Mouse (Mus musculus): ENCODE measurements around the gene Tcf20. TPM values are rescaled to one million over a fixed set of nuclear protein-coding genes. Genes with fewer than 3 reads are reported as not detected.

Gene Tcf20
- polyA plus RNA-seq, 1 experiment from 2014 or later: 10.9 TPM

GRCm38 (mm10) chr15:82938155-82938569 is 49.5 kb downstream of the Tcf20 start:
- Histone ChIP-seq H3K27ac (ENCODE audit: low read depth) (peak overlapping the region; percentile 88), H3K4me3 (ENCODE audit: low read depth, low read length) (no peak overlapping the region), H3K36me3 (ENCODE audit: insufficient read depth) (no peaks in the 10 kb centered on the region), H3K9ac (no peak overlapping the region), H3K4me1 (ENCODE audit: insufficient read depth) (peaks cover 36% of the 10 kb centered on the region), H3K27me3 (ENCODE audit: insufficient read depth, low read length) (no peaks in the 10 kb centered on the region; the same call in none of the 2 replicates), H3K9me3 (ENCODE audit: low read depth, low read length) (no peaks in the 10 kb centered on the region), H3K4me2 (peak overlapping the region; percentile 50)
- TF ChIP-seq CTCF (IDR thresholded peaks at IDR 0.05; ENCODE audit: low read depth): no peak
- DNase-seq (peak; percentile 93), ATAC-seq (ENCODE audit: insufficient read depth) (peak; percentile 89)
- 7% methylated on average over 17 of the region's 17 CpGs for WGBS

GRCm38 (mm10) chr15:82937428-82937992 is 50.2 kb downstream of the Tcf20 start:
- TF ChIP-seq CTCF (IDR thresholded peaks at IDR 0.05; ENCODE audit: low read depth): no peak
- Histone ChIP-seq H3K4me3 (ENCODE audit: low read depth, low read length) (no peak overlapping the region), H3K4me2 (peak overlapping the region; percentile 50), H3K9me3 (ENCODE audit: low read depth, low read length) (no peaks in the 10 kb centered on the region), H3K4me1 (ENCODE audit: insufficient read depth) (peaks cover 41% of the 10 kb centered on the region), H3K27me3 (ENCODE audit: insufficient read depth, low read length) (no peaks in the 10 kb centered on the region; the same call in none of the 2 replicates), H3K36me3 (ENCODE audit: insufficient read depth) (no peaks in the 10 kb centered on the region), H3K27ac (ENCODE audit: low read depth) (peak overlapping the region; percentile 88), H3K9ac (peak overlapping the region; percentile 20; the same call in 1 of the 2 replicates)
- DNase-seq (peak; percentile 94), ATAC-seq (ENCODE audit: insufficient read depth) (peak; percentile 78)
- WGBS: 29% methylated on average over 5 of the region's 5 CpGs

GRCm38 (mm10) chr15:82934971-82935370 is 52.7 kb downstream of the Tcf20 start:
- Histone ChIP-seq H3K4me2 (no peak overlapping the region), H3K4me1 (ENCODE audit: insufficient read depth) (peaks cover 40% of the 10 kb centered on the region), H3K27me3 (ENCODE audit: insufficient read depth, low read length) (no peaks in the 10 kb centered on the region; the same call in none of the 2 replicates), H3K36me3 (ENCODE audit: insufficient read depth) (no peaks in the 10 kb centered on the region), H3K4me3 (ENCODE audit: low read depth, low read length) (no peak overlapping the region), H3K9ac (no peak overlapping the region), H3K9me3 (ENCODE audit: low read depth, low read length) (no peaks in the 10 kb centered on the region), H3K27ac (ENCODE audit: low read depth) (no peak overlapping the region)
- 85% methylated on average over 10 of the region's 10 CpGs for whole genome bisulfite sequencing
- DNase-seq: no peak
- ATAC-seq (ENCODE audit: insufficient read depth): no peak
- no peak for TF ChIP-seq CTCF (IDR thresholded peaks at IDR 0.05; ENCODE audit: low read depth)

- 31% methylated on average over 4 of the region's 4 CpGs for WGBS
- DNase-seq: peak; percentile 60
- Histone ChIP-seq H3K4me3 (ENCODE audit: low read depth, low read length) (no peak overlapping the region), H3K27me3 (ENCODE audit: insufficient read depth, low read length) (no peaks in the 10 kb centered on the region), H3K9me3 (ENCODE audit: low read depth, low read length) (no peaks in the 10 kb centered on the region), H3K4me1 (ENCODE audit: insufficient read depth) (peaks cover 49% of the 10 kb centered on the region), H3K4me2 (no peak overlapping the region), H3K27ac (ENCODE audit: low read depth) (peak overlapping the region; percentile 47; the same call in 1 of the 2 replicates), H3K9ac (no peak overlapping the region), H3K36me3 (ENCODE audit: insufficient read depth) (no peaks in the 10 kb centered on the region)
- peak; percentile 14; the same call in 1 of the 2 replicates for ATAC-seq (ENCODE audit: insufficient read depth)
- no peak for TF ChIP-seq CTCF (IDR thresholded peaks at IDR 0.05; ENCODE audit: low read depth)
Measured at GRCm38 (mm10) chr15:82932936-82933650, 54.6 kb downstream of the Tcf20 start.

- no peak for TF ChIP-seq CTCF (IDR thresholded peaks at IDR 0.05; ENCODE audit: low read depth)
- H3K27ac ChIP-seq (ENCODE audit: low read depth): no peak overlapping the region
- no peaks in the 10 kb centered on the region for H3K27me3 ChIP-seq (ENCODE audit: insufficient read depth, low read length)
- H3K4me1 ChIP-seq (ENCODE audit: insufficient read depth): peaks cover 49% of the 10 kb centered on the region
- DNase-seq: no peak
- WGBS: 82% methylated on average over 5 of the region's 5 CpGs
- no peaks in the 10 kb centered on the region for H3K36me3 ChIP-seq (ENCODE audit: insufficient read depth)
- H3K9me3 ChIP-seq (ENCODE audit: low read depth, low read length): no peaks in the 10 kb centered on the region
- no peak for ATAC-seq (ENCODE audit: insufficient read depth)
- no peak overlapping the region for H3K4me3 ChIP-seq (ENCODE audit: low read depth, low read length)
- H3K4me2 ChIP-seq: no peak overlapping the region
- H3K9ac ChIP-seq: no peak overlapping the region
Measured at GRCm38 (mm10) chr15:82931436-82931835, 56.2 kb downstream of the Tcf20 start.

- DNase-seq (peak; percentile 63), ATAC-seq (ENCODE audit: insufficient read depth) (peak; percentile 7; the same call in 1 of the 2 replicates)
- H3K4me2 ChIP-seq: no peak overlapping the region
- no peaks in the 10 kb centered on the region for H3K27me3 ChIP-seq (ENCODE audit: insufficient read depth, low read length)
- TF ChIP-seq CTCF (IDR thresholded peaks at IDR 0.05; ENCODE audit: low read depth): no peak
- WGBS: 36% methylated on average over 9 of the region's 9 CpGs
- H3K36me3 ChIP-seq (ENCODE audit: insufficient read depth): no peaks in the 10 kb centered on the region
- H3K9ac ChIP-seq: no peak overlapping the region
- peaks cover 62% of the 10 kb centered on the region for H3K4me1 ChIP-seq (ENCODE audit: insufficient read depth)
- no peak overlapping the region for H3K4me3 ChIP-seq (ENCODE audit: low read depth, low read length)
- no peaks in the 10 kb centered on the region for H3K9me3 ChIP-seq (ENCODE audit: low read depth, low read length)
- H3K27ac ChIP-seq (ENCODE audit: low read depth): peak overlapping the region; percentile 5; the same call in 1 of the 2 replicates
Measured at GRCm38 (mm10) chr15:82929595-82929994, 58.1 kb downstream of the Tcf20 start.

- 35% methylated on average over 8 of the region's 8 CpGs for WGBS
- Histone ChIP-seq H3K4me2 (no peak overlapping the region), H3K27ac (ENCODE audit: low read depth) (peak overlapping the region; percentile 5; the same call in 1 of the 2 replicates), H3K4me3 (ENCODE audit: low read depth, low read length) (no peak overlapping the region), H3K9me3 (ENCODE audit: low read depth, low read length) (no peaks in the 10 kb centered on the region), H3K9ac (no peak overlapping the region), H3K4me1 (ENCODE audit: insufficient read depth) (peaks cover 69% of the 10 kb centered on the region), H3K27me3 (ENCODE audit: insufficient read depth, low read length) (no peaks in the 10 kb centered on the region), H3K36me3 (ENCODE audit: insufficient read depth) (no peaks in the 10 kb centered on the region)
- no peak for ATAC-seq (ENCODE audit: insufficient read depth)
- DNase-seq: no peak
- TF ChIP-seq CTCF (IDR thresholded peaks at IDR 0.05; ENCODE audit: low read depth): no peak
Measured at GRCm38 (mm10) chr15:82928844-82929243, 58.8 kb downstream of the Tcf20 start.
